Mouse (Mus musculus): ENCODE data around the gene 1700013F07Rik. TPM values are rescaled to one million over a fixed set of nuclear protein-coding genes. Genes with fewer than 3 reads are reported as not detected.

Gene 1700013F07Rik
- total RNA-seq, 2 experiments from 2014 or later: not detected

- intact Hi-C loops (cut with DNase I; ENCODE audit: low total_unique reads): no loop called here
- no peak for DNase-seq
These were observed 57.9 kb downstream of the 1700013F07Rik start for GRCm38 (mm10) chr3:108591530-108592522.

Small RNA genes within 50 kb of the gene (microRNA-seq; reads per million reads assigned to microRNA genes)
- gene Gm22860: 0 reads per million in 2 experiments

Other genes starting within 250 kb of the 1700013F07Rik start
- under 1 TPM; 0.27 to 0.35 TPM for gene Mybphl, start 169.2 kb upstream of the 1700013F07Rik start, total RNA-seq (2021)
- gene Psrc1, start 150.3 kb upstream of the 1700013F07Rik start, total RNA-seq (2021): 1 to 10 TPM in 1 of 2 experiments, under 1 TPM in 1; 0.53 to 1.1 TPM
- 1 to 10 TPM; 3.1 TPM for gene Celsr2, start 118.6 kb upstream of the 1700013F07Rik start, total RNA-seq (2021)
- gene Sars, start 88.9 kb upstream of the 1700013F07Rik start, total RNA-seq (2021): 100 to 1,000 TPM; 115 to 120 TPM
- under 1 TPM in 1 of 2 experiments, not detected in 1; 0.07 TPM for gene 5330417C22Rik, start 2.4 kb downstream of the 1700013F07Rik start, total RNA-seq (2021)
- 10 to 100 TPM; 17.7 to 19.7 TPM for gene Tmem167b, start 28.3 kb downstream of the 1700013F07Rik start, total RNA-seq (2021)
- gene Taf13, start 37.5 kb downstream of the 1700013F07Rik start, total RNA-seq (2021): 10 to 100 TPM; 16.8 to 20.1 TPM
- gene Wdr47, start 57.1 kb downstream of the 1700013F07Rik start, total RNA-seq (2021): 1 to 10 TPM; 3.3 to 5.8 TPM
- gene Clcc1, start 119.8 kb downstream of the 1700013F07Rik start, total RNA-seq (2021): 10 to 100 TPM; 30.6 to 32.1 TPM
- 1 to 10 TPM; 5.6 to 7.9 TPM for gene Gpsm2, start 188.2 kb downstream of the 1700013F07Rik start, total RNA-seq (2021)
- gene Aknad1, start 205.5 kb downstream of the 1700013F07Rik start, total RNA-seq (2021): under 1 TPM in 1 of 2 experiments, not detected in 1; 0.12 TPM

Data from gastrocnemius, postnatal 14 days (tissue).